ENCODE assay signal across 9 mouse cellular contexts in the genomic region with DNA sequence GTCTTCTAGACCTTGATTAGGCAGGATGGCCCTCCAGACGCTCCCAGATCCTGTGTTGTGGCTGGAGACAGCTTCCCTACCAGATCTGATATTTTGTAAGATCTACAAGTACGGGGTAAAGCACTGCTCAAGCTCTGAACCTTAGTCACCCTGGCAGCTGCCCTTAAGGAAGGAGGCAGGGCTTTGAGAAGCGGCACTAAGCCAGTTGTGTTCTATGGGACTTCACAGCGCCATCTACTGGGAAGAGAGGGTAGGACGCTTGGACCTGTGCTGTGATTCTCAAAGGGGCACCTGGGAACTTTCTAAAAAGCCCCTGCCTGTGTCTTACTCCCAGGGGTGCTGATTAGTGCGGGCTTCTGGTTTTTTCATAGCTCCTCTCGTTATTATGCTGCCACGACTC. TPM values are rescaled to one million over a fixed set of nuclear protein-coding genes. Genes with fewer than 3 reads are reported as not detected.
DNase-seq lines count a peak whose midpoint lies in the region; ATAC-seq lines count a peak whose summit lies in the region.
"Had no signal": no experiment of that assay in that cellular context is flagged by ENCODE, and none has a peak within 500 bp of the region (broad histone marks: within the 10 kb centered on the region; RNA-seq: fewer than 3 reads in every experiment).

No protein-coding gene starts in this region.

- intact Hi-C loops in gastrocnemius, postnatal 36 days (cut with DNase I) = loop anchor here (2.0 to 5.0 kb wide), 4 partner anchors 243 to 378 kb away; partner anchors contain the start of gene Cracr2a

- H3K4me3 ChIP-seq in limb, embryonic 11.5 days (ENCODE audit: low read depth, low read length) = no peak overlapping the region
- no peak overlapping the region for H3K4me3 ChIP-seq in neural tube, embryonic 13.5 days
- H3K4me3 ChIP-seq: heart, embryonic 13.5 days had no signal

- 0 out of 2 replicates have a peak, but pooled peaks have one; percentile 46 for ATAC-seq in limb, embryonic 11.5 days (ENCODE audit: insufficient number of reproducible peaks, low FRiP score, low TSS enrichment, low read depth)
- ATAC-seq in neural tube, embryonic 13.5 days (ENCODE audit: low read depth) = peak; percentile 30; the same call in 1 of the 2 replicates

- no peak overlapping the region for H3K27ac ChIP-seq in limb, embryonic 11.5 days (replicated peaks; ENCODE audit: low read depth, low read length)
- H3K27ac ChIP-seq in neural tube, embryonic 13.5 days (replicated peaks) = no peak overlapping the region
- H3K27ac ChIP-seq: heart, embryonic 13.5 days had no signal

- H3K9ac ChIP-seq in limb, embryonic 11.5 days (ENCODE audit: low read length) = no peak overlapping the region
- H3K9ac ChIP-seq in neural tube, embryonic 13.5 days = no peak overlapping the region
- H3K9ac ChIP-seq: heart, embryonic 13.5 days had no signal

- no peaks in the 10 kb centered on the region for H3K9me3 ChIP-seq in limb, embryonic 11.5 days (ENCODE audit: control insufficient read depth, low read length)
- H3K9me3 ChIP-seq in neural tube, embryonic 13.5 days = no peaks in the 10 kb centered on the region

- H3K36me3 ChIP-seq in limb, embryonic 11.5 days (ENCODE audit: control insufficient read depth, insufficient read depth, low read length) = no peaks in the 10 kb centered on the region
- peaks cover 12% of the 10 kb centered on the region for H3K36me3 ChIP-seq in neural tube, embryonic 13.5 days
- H3K36me3 ChIP-seq: heart, embryonic 13.5 days had no signal

- no peak overlapping the region for H3K4me2 ChIP-seq in limb, embryonic 11.5 days (ENCODE audit: low read depth, severe bottlenecking)
- H3K4me2 ChIP-seq in neural tube, embryonic 13.5 days = no peak overlapping the region
- H3K4me2 ChIP-seq: heart, embryonic 13.5 days had no signal

- peak; percentile 28 to 34 for DNase-seq in B cell, adult 2 months
- peak; percentile 87 for DNase-seq in adrenal gland, postnatal 10 days
- peak; percentile 87 for DNase-seq in embryo, embryonic 11 days
- DNase-seq in gastrocnemius, postnatal 36 days = peak; percentile 76 to 78
- peak; percentile 82 for DNase-seq in kidney, adult 9 months
- DNase-seq in limb, embryonic 11.5 days (ENCODE audit: low spot score) = peak; percentile 89
- DNase-seq in thymus, postnatal 10 days (ENCODE audit: low spot score in 2 of 2) = peak; percentile 7 to 60

- no peaks in the 10 kb centered on the region for H3K27me3 ChIP-seq in limb, embryonic 11.5 days (ENCODE audit: control insufficient read depth, insufficient read depth, low read length)
- H3K27me3 ChIP-seq in neural tube, embryonic 13.5 days = no peaks in the 10 kb centered on the region

- WGBS in limb, embryonic 11.5 days = 9% methylated on average over 8 of the region's 8 CpGs
- WGBS in neural tube, embryonic 13.5 days = 9% methylated on average over 8 of the region's 8 CpGs

- H3K4me1 ChIP-seq in limb, embryonic 11.5 days (ENCODE audit: control insufficient read depth, insufficient read depth, low read length) = no peaks in the 10 kb centered on the region
- H3K4me1 ChIP-seq in neural tube, embryonic 13.5 days (replicated peaks) = peaks cover 21% of the 10 kb centered on the region
- H3K4me1 ChIP-seq: heart, embryonic 13.5 days had no signal

RNA-seq across cellular contexts. Expression of gene Tspan11, which starts 33.3 kb away (rescaled TPM):
- total RNA-seq in adrenal gland, postnatal 10 days (2021) = 1 to 10 TPM; 4.1 to 5.0 TPM
- 1 to 10 TPM in 1 of 2 experiments, under 1 TPM in 1; 0.77 to 2.8 TPM for total RNA-seq in gastrocnemius, postnatal 36 days (2021)
- polyA plus RNA-seq in limb, embryonic 11.5 days (2014; fragmentation: Nextera tagmentation; extraction: Ambion mirVana) = 13.6 and 13.7 TPM in 2 replicates
- polyA plus RNA-seq in neural tube, embryonic 13.5 days (2015; fragmentation: Nextera tagmentation; extraction: Ambion mirVana) = 9.8 and 14.7 TPM in 2 replicates

Comparison
In these comparisons a context has a peak if more than half of its experiments do, and no peak if none do; other contexts are left out.
1. DNase-seq: peak in every context shown above with its lines; median percentile 89 in limb, embryonic 11.5 days; 87 in adrenal gland, postnatal 10 days; 87 in embryo, embryonic 11 days; 82 in kidney, adult 9 months; 77 in gastrocnemius, postnatal 36 days; 34 in thymus, postnatal 10 days; 31 in B cell, adult 2 months.